In the genomic region with DNA sequence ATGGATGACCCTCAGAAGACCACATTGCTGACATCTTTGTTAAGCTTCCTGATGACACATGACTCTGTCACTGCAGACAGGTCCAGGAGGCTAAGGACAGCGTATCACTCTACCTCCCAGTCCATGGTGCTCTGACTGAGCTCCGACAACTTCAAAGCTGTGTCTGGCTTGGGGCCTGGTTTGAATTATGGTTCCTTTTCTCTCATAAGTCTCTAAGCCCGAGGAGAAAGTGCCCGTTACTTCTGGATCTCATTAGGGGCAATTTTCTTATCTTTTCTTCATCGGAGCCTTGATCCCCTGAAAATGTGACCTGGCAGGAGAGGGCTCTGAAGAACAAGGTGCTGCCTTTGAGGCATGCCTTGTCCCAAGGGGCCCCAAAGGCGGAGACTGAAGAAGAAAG, we compare ENCODE assay signal across 13 mouse cellular contexts.
"Had no signal": no experiment of that assay in that cellular context is flagged by ENCODE, and none has a peak within 500 bp of the region (broad histone marks: within the 10 kb centered on the region; RNA-seq: fewer than 3 reads in every experiment).

No protein-coding gene starts in this region.

- ATAC-seq: intestine, postnatal 0 days; liver, embryonic 12.5 days; midbrain, embryonic 13.5 days had no signal

- H3K4me1 ChIP-seq: liver, embryonic 12.5 days; lung, embryonic 15.5 days; midbrain, embryonic 13.5 days; neural tube, embryonic 12.5 days had no signal

- H3K9ac ChIP-seq: limb, embryonic 15.5 days; liver, embryonic 12.5 days; lung, embryonic 15.5 days; midbrain, embryonic 13.5 days; neural tube, embryonic 12.5 days had no signal

- H3K4me3 ChIP-seq: limb, embryonic 15.5 days; liver, embryonic 12.5 days; lung, embryonic 15.5 days; midbrain, embryonic 13.5 days; neural tube, embryonic 12.5 days had no signal

- DNase-seq: kidney, adult 8-10 months; kidney, postnatal 25 days; layer of hippocampus, postnatal 36 days; lung, postnatal 14 days; retina, postnatal 1 day; thymus, postnatal 36 days had no signal

- H3K27ac ChIP-seq: limb, embryonic 15.5 days; liver, embryonic 12.5 days; lung, embryonic 15.5 days; macrophage; midbrain, embryonic 13.5 days; neural tube, embryonic 12.5 days had no signal

- H3K27me3 ChIP-seq: limb, embryonic 15.5 days; liver, embryonic 12.5 days; lung, embryonic 15.5 days; midbrain, embryonic 13.5 days; neural tube, embryonic 12.5 days had no signal

- H3K9me3 ChIP-seq: limb, embryonic 15.5 days; liver, embryonic 12.5 days; lung, embryonic 15.5 days; midbrain, embryonic 13.5 days; neural tube, embryonic 12.5 days had no signal

- H3K4me2 ChIP-seq: limb, embryonic 15.5 days; liver, embryonic 12.5 days; lung, embryonic 15.5 days; midbrain, embryonic 13.5 days; neural tube, embryonic 12.5 days had no signal
